Mouse (Mus musculus) heart, embryonic 14.5 days (tissue): ENCODE results near the gene Tmem8b. TPM values are rescaled to one million over a fixed set of nuclear protein-coding genes. Genes with fewer than 3 reads are reported as not detected.

Source experiments
- ATAC-seq: fragments of 200-750 bp; cut with Nextera tagmentation; 2 replicates; pipeline ENCODE4 v1.8.0; 2017; ENCODE audit warnings: low read depth, moderate TSS enrichment; ENCODE audit not compliant: insufficient number of reproducible peaks, insufficient read depth, low FRiP score
- H3K27ac ChIP-seq, 2 experiments: fragments of 200-500 bp in 1 of 2; fragments of 300-500 bp in 1 of 2; sonication (generic) in 1 of 2; replicated peaks in 1 of 2; 2 replicates each; pipeline ENCODE4 v1.5.1; 2012 to 2014; ENCODE audit warnings: low read depth in 2 of 2, low read length in 2 of 2, control low read depth in 1 of 2, mild to moderate bottlenecking in 1 of 2, mixed read lengths in 1 of 2; ENCODE audit not compliant: control insufficient read depth in 1 of 2, insufficient read depth in 1 of 2
- H3K27me3 ChIP-seq: fragments of 300-500 bp; sonication (generic); 2 replicates; pipeline ENCODE4 v1.6.1; 2014; ENCODE audit warnings: mild to moderate bottlenecking, low read length, control low read depth; ENCODE audit not compliant: control insufficient read depth, insufficient read depth
- H3K36me3 ChIP-seq: fragments of 300-500 bp; sonication (generic); 2 replicates; pipeline ENCODE4 v1.6.1; 2014; ENCODE audit warnings: mild to moderate bottlenecking, control low read depth, low read length, mixed read lengths; ENCODE audit not compliant: control insufficient read depth, insufficient read depth
- H3K4me1 ChIP-seq, 2 experiments: fragments of 200-500 bp in 1 of 2; fragments of 300-500 bp in 1 of 2; sonication (generic) in 1 of 2; 2 replicates each; pipeline ENCODE4 v1.6.1; 2012 to 2014; ENCODE audit warnings: low read length in 2 of 2, control low read depth in 1 of 2, mixed read lengths in 1 of 2; ENCODE audit not compliant: control insufficient read depth in 2 of 2, insufficient read depth in 2 of 2
- H3K4me2 ChIP-seq: fragments of 300-500 bp; sonication (generic); 2 replicates; pipeline ENCODE4 v1.6.1; 2014; ENCODE audit warnings: mild to moderate bottlenecking, low read length
- H3K4me3 ChIP-seq, 2 experiments: fragments of 200-500 bp in 1 of 2; fragments of 300-500 bp in 1 of 2; sonication (generic) in 1 of 2; 2 replicates each; pipeline ENCODE4 v1.5.1; 2012 to 2014; ENCODE audit warnings: low read length in 2 of 2, mild to moderate bottlenecking in 2 of 2, control low read depth in 1 of 2, low read depth in 1 of 2, moderate library complexity in 1 of 2; ENCODE audit not compliant: control insufficient read depth in 1 of 2, insufficient read depth in 1 of 2
- H3K9ac ChIP-seq: fragments of 300-500 bp; sonication (generic); 2 replicates; pipeline ENCODE4 v1.6.1; 2014; ENCODE audit warnings: mild to moderate bottlenecking, low read length
- H3K9me3 ChIP-seq: fragments of 300-500 bp; sonication (generic); 2 replicates; pipeline ENCODE4 v1.6.1; 2016; ENCODE audit warnings: low read length, control low read depth; ENCODE audit not compliant: control insufficient read depth
- WGBS: fragments of 180-500 bp; shearing (Covaris S2); extraction: QIAGEN DNeasy Blood & Tissue Kit; methylation state at CpG from one replicate; pipeline ENCODE4 v1.1.7; 2014; 5-methylcytosine and 5-hydroxymethylcytosine counted together
- polyA plus RNA-seq: library from polyadenylated mRNA; unstranded; fragments of >200 nt; fragmentation: Nextera tagmentation; extraction: Ambion mirVana; gene quantifications from 2 replicates; pipeline ENCODE4 v1.2.1, GENCODE M21; 2014

The Tmem8b gene
- polyA plus RNA-seq, 1 experiment from 2014 or later = 4.5 TPM

DNA sequence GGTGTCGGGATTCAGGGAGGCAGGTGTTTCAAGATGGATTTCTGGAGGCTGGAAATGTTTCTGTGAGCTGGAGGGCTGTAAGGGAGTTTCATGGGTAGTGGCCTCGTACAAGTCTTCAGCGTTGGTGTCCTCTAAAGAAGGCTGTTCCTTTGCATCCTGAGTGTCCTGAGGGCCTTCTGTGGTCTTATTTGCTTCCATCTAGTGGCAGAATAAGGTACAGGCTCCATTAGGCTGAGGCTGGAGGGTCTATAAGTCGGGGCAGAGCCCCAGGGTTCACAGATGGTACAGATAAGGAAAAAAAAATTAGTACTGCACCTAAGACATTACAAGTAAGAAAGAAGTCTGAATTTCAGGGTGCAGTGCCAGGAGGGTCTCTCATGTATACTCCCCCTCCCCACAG lies 2.4 kb upstream of the Tmem8b start:
- peaks cover 42% of the 10 kb centered on the region for H3K27me3 ChIP-seq
- WGBS = 10% methylated on average over 4 of the region's 4 CpGs
- H3K9me3 ChIP-seq = no peaks in the 10 kb centered on the region
- no peak for ATAC-seq
- H3K4me1 ChIP-seq = peaks cover 5 to 17% of the 10 kb centered on the region in 2 experiments; a peak in 3 of 4 replicates
- no peak overlapping the region for H3K9ac ChIP-seq
- no peak overlapping the region for H3K4me2 ChIP-seq
- H3K27ac ChIP-seq = no peak overlapping the region
- H3K36me3 ChIP-seq = no peaks in the 10 kb centered on the region
- H3K4me3 ChIP-seq = no peak overlapping the region

DNA sequence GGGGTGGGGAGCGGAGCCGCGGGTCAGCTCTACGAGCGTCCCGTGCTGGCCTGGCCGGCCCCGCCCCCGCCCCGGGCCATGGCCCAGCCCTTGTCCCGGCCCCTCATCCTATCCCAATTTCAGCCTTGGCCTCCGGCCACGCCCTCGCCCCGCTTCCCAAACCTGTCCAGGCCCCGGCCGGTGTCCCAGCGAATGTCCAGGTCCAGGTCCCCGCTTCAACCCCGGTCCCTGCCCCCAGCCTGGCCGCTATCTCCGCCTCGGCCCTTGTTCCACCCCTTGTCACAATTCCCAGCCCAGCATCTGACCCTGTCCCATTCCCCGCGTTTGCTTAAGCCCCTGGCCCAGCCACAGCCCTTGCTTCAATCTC lies 640 bp downstream of the Tmem8b start:
- H3K27ac ChIP-seq = peak overlapping the region in 1 of 2 experiments; percentile 62; a peak in 2 of 4 replicates

DNA sequence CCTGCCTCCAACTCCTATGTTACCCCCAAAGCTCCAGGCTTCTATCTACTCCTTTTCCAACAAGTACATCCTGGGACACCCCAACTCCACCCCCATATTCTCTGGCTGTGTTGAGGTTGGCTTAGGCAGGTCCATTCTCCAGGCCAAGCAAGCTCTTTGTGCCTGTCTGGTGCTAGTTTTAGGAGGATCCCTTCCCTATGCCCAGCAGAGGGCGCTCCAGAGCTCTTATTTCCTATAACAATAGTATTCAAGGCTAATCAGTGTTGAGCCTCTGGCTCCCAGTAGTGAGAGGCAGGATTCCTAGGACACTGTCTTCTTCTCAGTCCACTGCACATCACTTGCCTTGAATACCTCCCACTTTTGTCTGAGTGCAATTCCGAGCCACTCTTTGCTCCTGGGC lies 3.3 kb downstream of the Tmem8b start:
- Histone ChIP-seq H3K9me3 (no peaks in the 10 kb centered on the region), H3K4me3 (no peak overlapping the region), H3K27ac (no peak overlapping the region), H3K4me2 (no peak overlapping the region), H3K36me3 (peaks cover 19% of the 10 kb centered on the region), H3K4me1 (peaks cover 12 to 26% of the 10 kb centered on the region in 2 experiments), H3K9ac (no peak overlapping the region), H3K27me3 (peaks cover 1% of the 10 kb centered on the region; the same call in 1 of the 2 replicates)
- ATAC-seq = no peak
- 4% methylated on average over 2 of the region's 2 CpGs for WGBS

More for the DNA sequence above, 640 bp downstream of the Tmem8b start:
- H3K36me3 ChIP-seq = peaks cover under 1% of the 10 kb centered on the region; the same call in 1 of the 2 replicates
- WGBS = 3% methylated on average over 20 of the region's 25 CpGs
- peak overlapping the region; percentile 69 for H3K4me2 ChIP-seq
- no peaks in the 10 kb centered on the region for H3K9me3 ChIP-seq
- ATAC-seq = peak; percentile 77
- peak overlapping the region; percentile 71 to 73 for H3K4me3 ChIP-seq
- H3K27me3 ChIP-seq = peaks cover 21% of the 10 kb centered on the region
- H3K9ac ChIP-seq = peak overlapping the region; percentile 86
- H3K4me1 ChIP-seq = peaks cover 12 to 26% of the 10 kb centered on the region in 2 experiments

DNA sequence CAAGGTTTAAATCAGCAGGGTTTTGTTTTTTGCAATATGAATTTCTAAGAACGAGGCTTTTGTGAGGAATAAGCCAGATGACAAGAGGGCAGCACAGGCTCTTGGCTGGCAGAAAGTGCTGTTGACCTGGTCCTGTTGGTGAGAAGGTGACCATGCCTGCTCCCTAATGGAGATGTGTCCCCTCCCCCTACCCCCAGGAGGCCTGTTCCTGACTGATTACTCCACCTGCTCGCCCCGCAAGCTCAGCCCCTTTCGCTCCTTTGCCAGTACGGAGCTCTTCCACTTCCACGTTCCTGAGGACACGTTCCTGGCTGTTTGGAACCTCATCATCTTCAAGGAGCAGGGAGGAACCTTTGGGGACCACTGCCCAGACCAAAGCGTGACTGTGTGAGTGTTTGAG lies 4.9 kb downstream of the Tmem8b start:
- no peak overlapping the region for H3K4me2 ChIP-seq
- no peaks in the 10 kb centered on the region for H3K27me3 ChIP-seq

DNA sequence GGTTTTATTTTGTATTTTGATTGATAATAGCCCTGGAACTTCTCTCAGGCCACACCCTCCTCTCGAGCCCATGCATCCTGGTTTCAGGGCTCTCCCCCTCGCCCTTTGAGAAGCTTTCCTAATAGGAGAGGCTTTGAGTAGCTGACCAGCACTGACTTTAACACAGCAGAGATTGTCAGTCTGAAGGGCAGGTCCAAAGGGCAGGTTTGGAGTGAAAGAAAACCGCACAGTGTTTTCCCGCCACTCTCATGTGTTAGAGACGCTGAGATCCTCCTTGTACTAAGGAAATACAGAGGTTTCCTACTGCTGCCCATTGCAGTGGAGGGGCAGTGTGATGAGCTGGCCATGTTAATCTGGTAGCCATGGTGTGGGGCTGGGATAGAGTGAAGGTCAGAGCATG lies 6.2 kb downstream of the Tmem8b start:
- H3K9me3 ChIP-seq = no peaks in the 10 kb centered on the region
- no peak overlapping the region for H3K4me3 ChIP-seq
- WGBS = 80% methylated on average over 5 of the region's 5 CpGs
- H3K27me3 ChIP-seq = no peaks in the 10 kb centered on the region
- no peak for ATAC-seq
- H3K4me2 ChIP-seq = no peak overlapping the region
- H3K27ac ChIP-seq = no peak overlapping the region
- H3K36me3 ChIP-seq = peaks cover 36% of the 10 kb centered on the region
- peaks cover 7 to 15% of the 10 kb centered on the region in 2 experiments for H3K4me1 ChIP-seq
- H3K9ac ChIP-seq = no peak overlapping the region

More for the DNA sequence above, 4.9 kb downstream of the Tmem8b start:
- Histone ChIP-seq H3K27ac (no peak overlapping the region), H3K4me3 (no peak overlapping the region), H3K4me1 (peaks cover 11 to 22% of the 10 kb centered on the region in 2 experiments), H3K9me3 (no peaks in the 10 kb centered on the region), H3K9ac (no peak overlapping the region), H3K36me3 (peaks cover 35% of the 10 kb centered on the region)
- no peak for ATAC-seq
- WGBS = 79% methylated on average over 8 of the region's 8 CpGs

DNA sequence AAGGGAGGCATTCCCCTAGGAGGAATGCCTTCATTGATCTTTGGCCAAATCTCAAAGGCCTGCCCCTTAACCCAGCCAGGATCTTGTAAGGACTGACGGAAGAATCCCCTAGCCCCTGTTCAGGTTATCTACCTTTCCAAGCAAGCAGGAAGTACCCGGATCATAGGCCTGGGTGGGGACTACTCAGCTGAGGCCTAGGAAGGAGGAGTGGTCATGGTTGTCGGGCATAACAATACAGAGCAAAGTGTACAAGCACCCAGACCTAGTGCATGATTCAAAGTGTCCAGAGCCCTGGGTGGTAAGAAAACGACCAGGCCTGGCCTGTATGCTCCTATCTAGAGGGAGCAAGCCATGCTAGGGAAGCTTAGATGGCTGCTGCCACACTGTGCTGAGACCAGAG lies 6.8 kb downstream of the Tmem8b start:
- H3K27me3 ChIP-seq = no peaks in the 10 kb centered on the region
- ATAC-seq = no peak
- H3K9me3 ChIP-seq = no peaks in the 10 kb centered on the region
- no peak overlapping the region for H3K27ac ChIP-seq
- no peak overlapping the region for H3K4me3 ChIP-seq
- WGBS = 66% methylated on average over 4 of the region's 4 CpGs
- no peak overlapping the region for H3K9ac ChIP-seq
- peaks cover 36% of the 10 kb centered on the region for H3K36me3 ChIP-seq
- peaks cover 7 to 12% of the 10 kb centered on the region in 2 experiments; a peak in 3 of 4 replicates for H3K4me1 ChIP-seq
- H3K4me2 ChIP-seq = no peak overlapping the region

DNA sequence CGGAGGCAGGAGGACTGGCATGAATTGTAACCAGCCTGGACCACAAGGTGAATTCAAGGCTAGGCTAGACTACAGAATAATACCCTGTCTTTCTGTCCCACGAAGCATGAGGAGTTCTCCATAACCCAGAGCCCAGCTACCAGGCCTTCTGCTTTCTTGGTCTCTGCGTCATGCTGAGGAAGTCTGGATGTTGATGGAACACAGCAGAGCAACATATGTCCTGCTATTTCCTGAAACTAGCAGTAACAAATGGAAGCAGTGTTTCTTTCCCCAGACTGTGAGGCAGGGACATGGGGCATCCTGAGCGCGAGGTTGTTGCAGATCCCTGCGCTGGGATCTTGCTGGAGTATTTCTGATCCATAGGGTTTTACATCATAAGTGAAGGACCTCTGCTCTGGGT lies 9.8 kb downstream of the Tmem8b start:
- Histone ChIP-seq H3K4me1 (no peaks in the 10 kb centered on the region; a peak in 1 of 4 replicates), H3K27me3 (no peaks in the 10 kb centered on the region), H3K4me2 (no peak overlapping the region), H3K9me3 (no peaks in the 10 kb centered on the region), H3K27ac (no peak overlapping the region), H3K4me3 (no peak overlapping the region), H3K36me3 (peaks cover 56% of the 10 kb centered on the region), H3K9ac (no peak overlapping the region)
- 81% methylated on average over 6 of the region's 6 CpGs for WGBS
- ATAC-seq = no peak

DNA sequence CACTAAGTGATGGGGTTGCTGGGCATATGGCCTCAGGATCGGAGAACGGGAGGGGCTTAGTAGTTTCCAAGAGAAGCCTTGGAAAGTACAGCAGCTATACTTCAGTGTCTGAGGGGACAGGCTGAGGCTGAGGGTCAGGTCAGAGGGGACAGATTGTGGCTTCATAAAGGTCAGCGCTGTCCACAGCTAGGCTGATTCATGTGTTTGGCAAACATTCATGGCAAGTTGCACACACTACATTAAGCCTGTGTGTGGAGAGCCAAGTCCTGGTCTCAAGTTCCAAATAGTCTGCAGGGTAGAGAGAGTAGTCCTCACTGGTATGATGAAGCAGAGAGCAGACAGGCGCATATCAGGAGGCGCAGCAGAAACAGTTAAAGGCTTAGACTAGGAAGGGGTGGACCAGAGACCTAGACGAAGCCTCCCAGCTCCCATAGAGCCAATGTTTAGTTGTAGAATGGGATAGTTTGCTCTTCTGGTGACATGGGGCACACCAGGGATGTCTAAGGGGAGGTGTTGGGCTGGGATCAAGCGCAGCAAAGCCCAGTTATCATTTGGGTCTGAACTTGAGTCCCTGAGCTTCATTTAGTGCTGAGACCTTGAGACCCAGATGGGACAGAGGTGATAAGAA lies 10.8 kb downstream of the Tmem8b start:
- H3K9ac ChIP-seq = no peak overlapping the region
- no peak overlapping the region for H3K27ac ChIP-seq
- 82% methylated on average over 7 of the region's 7 CpGs for whole genome bisulfite sequencing
- peaks cover 54% of the 10 kb centered on the region for H3K36me3 ChIP-seq
- H3K4me1 ChIP-seq = no peaks in the 10 kb centered on the region; a peak in 1 of 4 replicates
- H3K27me3 ChIP-seq = no peaks in the 10 kb centered on the region
- H3K4me3 ChIP-seq = no peak overlapping the region
- ATAC-seq = no peak
- H3K4me2 ChIP-seq = no peak overlapping the region
- H3K9me3 ChIP-seq = no peaks in the 10 kb centered on the region
